Mouse (Mus musculus) right cerebral cortex, postnatal 14 days (tissue): ENCODE data around the gene Gapt.
"Not testable (repeated sequence)": the region's sequence is repeated elsewhere in the genome, so short reads cannot be mapped to it uniquely, and the experiment has no call there.

Source experiments
- DNase-seq: peaks from one replicate; pipeline ENCODE4 v3.0.0; 2022

Gene Gapt

DNA sequence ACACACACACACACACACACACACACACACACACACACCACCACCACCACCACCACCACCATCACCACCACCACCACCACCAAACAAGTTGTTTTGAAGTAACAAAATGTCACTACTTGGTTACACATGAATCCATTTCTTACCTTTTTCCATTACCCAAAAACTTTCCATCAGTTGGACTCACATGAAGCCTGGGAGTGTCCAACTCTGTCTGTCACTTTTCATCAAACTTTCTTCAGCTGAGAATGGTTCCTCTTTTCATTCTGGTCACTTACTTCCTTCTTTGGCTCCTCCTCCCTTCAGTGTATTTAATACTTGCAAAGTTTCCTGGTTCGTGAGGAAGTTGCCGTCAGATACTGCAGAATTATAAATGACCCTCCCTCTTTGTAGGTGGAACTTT lies at the start of gene Gapt:
Gene Gapt (minus strand): TSS at position 259 of the 400 bp plus-strand sequence.
- no peak for DNase-seq

DNA sequence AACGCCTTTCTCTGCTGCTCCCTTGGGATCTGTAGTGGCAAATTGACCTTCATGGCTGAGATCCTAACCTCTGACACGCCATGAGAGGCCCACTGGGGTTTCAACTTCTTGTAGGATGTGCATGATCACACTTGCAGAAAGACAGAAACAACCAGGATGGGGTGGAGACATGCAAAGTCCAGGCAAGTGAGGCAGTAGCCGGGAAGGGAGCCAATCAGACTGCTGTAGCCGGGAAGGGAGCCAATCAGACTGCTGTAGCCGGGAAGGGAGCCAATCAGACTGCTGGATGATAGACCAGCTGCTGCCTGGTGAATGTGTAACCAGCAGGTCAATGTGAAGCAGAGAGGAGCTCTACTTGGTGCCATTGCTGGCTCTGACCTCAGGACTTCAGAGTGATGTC lies 49.2 kb upstream of the Gapt start:
- no peak for DNase-seq

DNA sequence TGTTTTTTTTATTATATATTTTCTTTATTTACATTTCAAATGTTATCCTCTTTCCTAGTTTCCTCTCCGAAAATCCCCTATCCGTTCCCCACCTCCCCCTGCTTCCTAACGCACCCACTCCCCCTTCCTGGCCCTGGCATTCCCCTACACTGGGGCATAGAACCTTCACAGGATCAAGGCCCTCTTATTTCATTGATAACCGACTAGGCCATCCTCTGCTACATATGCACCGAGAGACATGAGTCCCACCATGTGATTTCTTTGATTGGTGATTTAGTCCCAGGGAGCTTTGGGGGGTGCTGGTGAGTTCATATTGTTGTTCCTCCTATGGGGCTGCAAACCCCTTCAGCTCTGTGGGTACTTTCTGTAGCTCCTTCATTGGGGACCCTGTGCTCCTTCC lies 47.7 kb upstream of the Gapt start:
- not testable (repeated sequence) for DNase-seq

- DNase-seq, result no peak
Measured at GRCm38 (mm10) chr13:110404059-110404458, 47.1 kb upstream of the Gapt start.

- no peak for DNase-seq
Measured at GRCm38 (mm10) chr13:110401877-110402276, 44.9 kb upstream of the Gapt start.

DNA sequence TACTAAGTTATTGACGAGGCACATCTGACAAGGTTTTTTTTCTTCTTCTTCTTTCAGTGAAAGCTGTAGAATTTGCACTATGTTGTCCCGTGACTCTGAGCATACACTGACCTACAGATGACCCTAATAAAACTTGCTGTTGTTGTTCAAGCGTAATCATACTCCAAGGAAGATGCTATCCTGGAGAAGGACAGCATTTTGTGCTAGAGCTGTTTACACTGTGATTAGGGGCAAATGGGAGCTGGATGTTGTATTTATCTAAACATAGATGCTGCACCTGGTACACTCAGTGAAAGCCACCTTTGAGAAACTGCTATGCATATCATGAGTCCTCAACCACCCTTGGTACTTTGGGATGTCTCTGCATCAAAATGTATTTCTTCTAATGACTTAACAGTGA lies 44.4 kb upstream of the Gapt start:
- DNase-seq, result no peak

DNA sequence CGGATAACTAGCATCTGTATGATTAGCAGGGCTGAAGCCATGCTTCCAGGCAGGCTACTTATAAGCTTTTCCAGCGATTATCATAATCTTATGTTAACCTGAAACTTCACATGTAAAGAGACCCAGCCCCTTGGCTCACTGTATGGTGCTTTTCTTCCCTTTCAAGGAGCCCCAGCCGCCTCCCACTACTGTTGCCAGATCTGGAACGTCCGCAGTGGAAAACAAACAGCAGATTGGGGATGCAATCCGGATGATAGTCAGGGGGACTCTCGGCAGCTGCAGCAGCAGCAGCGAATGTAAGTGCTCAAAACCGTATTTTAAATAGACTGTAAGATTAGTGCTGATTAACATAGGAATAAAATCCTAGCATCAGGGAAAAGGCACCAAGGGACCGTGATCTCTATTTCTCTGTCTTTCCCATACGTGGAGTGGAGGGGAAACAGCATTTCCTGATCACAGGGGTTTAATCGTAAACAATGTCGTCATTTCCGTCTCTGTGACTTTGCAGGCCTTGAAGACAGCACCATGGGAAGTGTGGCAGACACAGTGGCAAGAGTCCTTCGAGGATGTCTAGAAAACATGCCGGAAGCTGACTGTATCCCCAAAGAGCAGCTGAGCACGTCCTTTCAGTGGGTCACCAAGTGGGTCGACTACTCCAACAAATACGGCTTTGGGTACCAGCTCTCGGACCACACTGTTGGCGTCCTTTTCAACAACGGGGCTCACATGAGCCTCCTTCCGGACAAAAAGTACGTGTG lies 41.7 kb upstream of the Gapt start:
- DNase-seq, result no peak

DNA sequence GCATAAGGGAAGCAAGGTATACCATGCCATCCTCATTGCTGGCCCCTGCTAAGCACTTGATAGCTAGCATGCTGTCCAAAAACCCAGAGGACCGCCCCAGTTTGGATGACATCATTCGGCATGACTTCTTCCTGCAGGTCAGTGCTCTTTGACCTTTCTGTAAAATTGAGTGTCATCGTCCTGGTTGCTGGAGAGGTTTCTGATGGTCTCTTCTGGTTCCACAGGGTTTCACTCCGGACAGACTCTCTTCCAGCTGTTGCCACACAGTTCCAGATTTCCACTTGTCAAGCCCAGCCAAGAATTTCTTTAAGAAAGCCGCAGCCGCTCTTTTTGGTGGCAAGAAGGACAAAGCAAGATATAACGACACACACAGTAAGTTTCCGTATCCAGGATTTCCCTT lies 40.8 kb upstream of the Gapt start:
- no peak for DNase-seq

- DNase-seq, result no peak
Measured at GRCm38 (mm10) chr13:110395916-110396685, 39.1 kb upstream of the Gapt start.

GRCm38 (mm10) chr13:110395179-110395794 lies 38.3 kb upstream of the Gapt start:
- peak; percentile 29 for DNase-seq

DNA sequence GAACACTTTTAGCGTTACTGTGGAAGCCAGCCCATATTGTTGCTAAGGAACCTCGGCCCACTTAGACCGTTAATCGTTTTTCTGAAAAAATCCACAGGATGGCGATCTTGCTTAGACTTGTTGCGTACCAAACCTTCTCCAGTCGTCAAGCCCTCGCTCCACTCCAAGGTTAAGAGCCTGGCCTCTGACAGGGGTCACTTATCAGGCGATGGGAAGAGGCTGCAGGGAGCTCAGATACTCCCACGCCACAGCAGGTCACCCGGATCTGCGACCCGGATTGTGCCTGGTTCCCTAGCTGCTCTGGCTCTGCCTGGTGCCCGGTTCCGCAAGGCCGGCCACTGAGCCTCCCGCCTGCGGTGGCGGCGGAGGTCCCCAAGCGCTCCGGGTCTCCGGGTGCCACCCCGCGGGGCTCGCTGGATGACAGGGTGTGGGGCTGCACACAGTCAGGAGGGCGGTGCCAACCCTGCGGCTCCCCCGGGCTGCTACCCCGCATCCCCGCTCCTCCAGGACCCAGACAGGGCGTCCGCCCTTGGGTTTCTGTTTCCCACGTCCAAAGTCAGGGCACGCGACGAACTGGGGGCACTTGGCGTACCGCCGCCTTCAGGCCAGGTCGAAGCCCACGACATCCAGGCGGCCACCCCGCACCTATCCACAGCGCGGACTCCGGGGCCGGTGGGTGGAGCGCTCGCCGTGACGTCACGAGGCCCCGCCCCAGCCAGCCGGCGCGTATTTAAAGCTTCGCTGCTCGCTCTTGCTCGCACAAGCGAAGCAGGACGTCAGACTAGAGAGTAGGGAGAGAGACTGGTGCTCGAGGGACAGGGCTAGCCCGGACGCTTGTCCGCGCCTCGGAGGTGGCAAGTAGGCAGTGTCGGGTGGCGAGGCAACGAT lies 37.5 kb upstream of the Gapt start, which contains the start of gene Plk2:
Gene Plk2 (plus strand): TSS at position 756 of the 888 bp plus-strand sequence.
- DNase-seq, result peak; percentile 94

GRCm38 (mm10) chr13:110392631-110393030 lies 35.6 kb upstream of the Gapt start:
- DNase-seq, result no peak

DNA sequence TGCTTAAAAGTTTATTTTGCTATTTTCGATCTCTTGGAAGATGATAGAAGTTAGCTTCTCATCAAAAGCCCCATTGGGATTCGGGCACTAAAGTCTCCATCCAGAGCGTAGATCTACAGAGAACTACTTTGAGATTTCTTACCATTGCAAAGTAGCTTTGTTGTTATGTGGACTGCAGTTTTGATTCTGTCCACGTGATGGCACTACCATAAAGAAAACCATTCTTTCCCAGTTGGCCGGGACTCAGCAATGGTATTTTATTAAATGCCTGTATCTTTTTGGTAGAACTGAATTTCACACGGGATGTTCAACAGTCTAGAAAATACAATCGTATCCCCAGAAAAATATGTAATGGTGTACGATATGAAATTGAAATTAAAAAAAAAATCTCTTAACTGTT lies 35.2 kb upstream of the Gapt start:
- DNase-seq, result peak; percentile 70

DNA sequence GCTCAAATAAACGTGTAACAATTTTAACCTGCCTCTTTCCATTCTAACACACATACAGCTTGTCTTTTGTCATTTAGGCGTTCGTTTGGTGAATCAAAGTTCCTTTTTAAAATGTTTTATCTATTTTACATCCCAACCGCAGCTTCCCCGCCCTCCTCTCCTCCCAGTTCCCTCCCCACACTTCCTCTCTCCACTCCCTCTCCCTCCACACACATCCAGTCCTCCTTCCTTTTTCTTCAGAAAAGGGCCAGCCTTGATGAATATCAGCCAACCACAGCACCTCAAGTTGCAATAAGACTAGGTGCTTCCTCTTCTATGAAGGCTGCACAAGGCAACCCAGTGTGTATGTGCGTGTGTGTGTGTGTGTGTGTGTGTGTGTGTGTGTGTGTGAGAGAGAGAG lies 27.5 kb upstream of the Gapt start:
- DNase-seq, result no peak

GRCm38 (mm10) chr13:110382447-110382901 lies 25.5 kb upstream of the Gapt start:
- no peak for DNase-seq

GRCm38 (mm10) chr13:110369673-110370072 lies 12.7 kb upstream of the Gapt start:
- DNase-seq, result no peak

DNA sequence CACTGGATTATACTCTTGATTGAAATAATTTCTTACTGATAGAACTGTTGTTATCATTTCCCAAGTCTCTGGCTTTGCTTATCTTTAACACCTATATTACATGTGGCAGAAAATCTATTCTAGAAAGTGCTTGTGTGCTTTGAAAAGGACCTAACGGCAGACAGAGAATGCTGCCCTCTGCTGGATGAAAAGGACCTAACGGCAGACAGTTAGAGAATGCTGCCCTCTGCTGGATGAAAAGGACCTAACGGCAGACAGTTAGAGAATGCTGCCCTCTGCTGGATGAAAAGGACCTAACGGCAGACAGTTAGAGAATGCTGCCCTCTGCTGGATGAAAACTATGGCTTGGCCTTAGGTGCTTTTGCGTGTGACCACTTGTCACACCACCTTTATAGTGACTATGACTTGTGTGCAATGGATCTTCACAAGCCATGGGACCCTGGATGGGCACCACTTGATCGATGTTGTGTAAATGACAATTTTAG lies 11.6 kb upstream of the Gapt start:
- peak; percentile 71 for DNase-seq

DNA sequence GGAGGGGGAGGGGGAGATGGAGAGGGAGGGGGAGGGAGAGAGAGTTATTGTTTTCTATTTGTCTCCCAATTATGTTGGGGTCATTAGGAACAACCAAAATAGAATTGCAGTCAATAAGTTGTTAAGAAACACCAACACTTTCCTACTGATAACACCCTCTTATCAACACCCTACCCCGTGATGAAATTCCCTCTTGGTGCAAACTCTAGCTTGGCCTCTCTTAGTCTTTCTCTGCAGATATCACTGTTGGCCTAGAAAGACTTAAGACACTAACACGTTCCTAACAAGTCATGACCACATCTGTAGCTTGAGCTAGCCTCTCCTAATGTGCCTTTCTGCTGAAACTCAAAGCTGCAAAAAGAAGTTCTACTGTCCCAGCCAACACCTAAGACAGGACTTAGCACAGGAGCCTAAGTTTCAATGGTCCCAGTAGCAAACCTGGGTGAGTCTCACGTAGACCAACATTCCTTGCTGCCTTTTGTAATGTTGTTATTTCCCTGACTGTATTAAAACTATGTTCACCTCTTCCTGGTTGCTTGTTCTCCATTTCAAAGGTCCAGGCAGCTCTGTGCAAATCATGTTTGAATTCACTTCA lies 11.1 kb upstream of the Gapt start:
- DNase-seq, result no peak

GRCm38 (mm10) chr13:110366477-110366876 lies 9.5 kb upstream of the Gapt start:
- no peak for DNase-seq

GRCm38 (mm10) chr13:110363722-110364121 lies 6.7 kb upstream of the Gapt start:
- DNase-seq, result no peak

- no peak for DNase-seq
Measured at GRCm38 (mm10) chr13:110351051-110351450, 5.9 kb downstream of the Gapt start.

GRCm38 (mm10) chr13:110346707-110347106 lies 10.3 kb downstream of the Gapt start:
- DNase-seq, result no peak
